Mouse (Mus musculus): ENCODE measurements at regions not wholly inside any gene's neighbourhood (a gene's known extent, or its start where the extent isn't known, plus 50 kb on each side); places are given as distances from the start of the nearest gene placed in this dataset.
"Not testable (repeated sequence)": the region's sequence is repeated elsewhere in the genome, so short reads cannot be mapped to it uniquely, and the experiment has no call there.

DNA sequence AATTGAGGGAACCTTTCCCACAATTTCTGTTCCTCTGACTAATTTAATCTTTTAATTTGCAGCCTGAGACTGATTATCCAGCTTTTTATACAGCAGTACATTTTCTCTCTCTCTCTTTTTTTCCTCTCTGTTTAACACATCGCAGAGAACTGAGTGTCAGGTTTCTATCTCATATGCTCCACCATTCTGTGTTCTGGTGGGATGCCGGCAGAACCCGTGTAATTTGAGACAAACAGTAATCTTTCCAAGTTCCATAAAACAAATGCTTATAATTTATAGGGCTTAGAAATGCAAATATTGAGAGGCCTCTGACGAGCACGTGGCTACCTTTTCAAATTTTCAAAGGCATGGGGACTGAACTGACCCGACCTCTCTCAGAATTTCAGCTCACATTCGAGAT is 59.1 kb downstream of the Zbtb18 start:
- no peak for DNase-seq

GRCm38 (mm10) chr1:177503946-177504345 is 61.8 kb downstream of the Zbtb18 start:
- DNase-seq, result no peak

- no peak for DNase-seq
Observed at GRCm38 (mm10) chr1:177504743-177505142, 62.6 kb downstream of the Zbtb18 start.

DNA sequence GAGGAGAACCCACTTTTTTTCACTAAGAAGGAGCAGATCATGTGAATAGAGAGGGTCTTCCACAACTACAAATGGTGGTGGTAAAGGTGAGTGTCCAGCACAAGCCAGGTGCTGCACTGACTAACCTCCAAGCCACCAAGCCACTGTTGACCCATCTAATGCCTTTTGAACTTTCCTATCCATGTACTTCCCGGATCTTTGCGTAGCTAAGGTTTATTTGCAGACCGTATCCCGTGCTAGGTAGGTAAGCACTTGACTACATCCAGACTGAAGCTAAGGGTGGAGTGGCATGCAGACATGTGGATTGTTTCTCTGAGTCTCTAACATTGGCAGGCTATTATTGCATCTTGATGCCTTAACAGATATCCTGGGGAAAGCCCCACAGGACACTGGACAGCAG is 65.2 kb downstream of the Zbtb18 start:
- not testable (repeated sequence) for DNase-seq

GRCm38 (mm10) chr1:177509786-177510185 is 67.6 kb downstream of the Zbtb18 start:
- peak; percentile 30 for DNase-seq

GRCm38 (mm10) chr1:177512116-177512515 is 70.0 kb downstream of the Zbtb18 start:
- no peak for DNase-seq

- DNase-seq, result no peak
Observed at GRCm38 (mm10) chr1:177517934-177518610, 75.9 kb downstream of the Zbtb18 start.

DNA sequence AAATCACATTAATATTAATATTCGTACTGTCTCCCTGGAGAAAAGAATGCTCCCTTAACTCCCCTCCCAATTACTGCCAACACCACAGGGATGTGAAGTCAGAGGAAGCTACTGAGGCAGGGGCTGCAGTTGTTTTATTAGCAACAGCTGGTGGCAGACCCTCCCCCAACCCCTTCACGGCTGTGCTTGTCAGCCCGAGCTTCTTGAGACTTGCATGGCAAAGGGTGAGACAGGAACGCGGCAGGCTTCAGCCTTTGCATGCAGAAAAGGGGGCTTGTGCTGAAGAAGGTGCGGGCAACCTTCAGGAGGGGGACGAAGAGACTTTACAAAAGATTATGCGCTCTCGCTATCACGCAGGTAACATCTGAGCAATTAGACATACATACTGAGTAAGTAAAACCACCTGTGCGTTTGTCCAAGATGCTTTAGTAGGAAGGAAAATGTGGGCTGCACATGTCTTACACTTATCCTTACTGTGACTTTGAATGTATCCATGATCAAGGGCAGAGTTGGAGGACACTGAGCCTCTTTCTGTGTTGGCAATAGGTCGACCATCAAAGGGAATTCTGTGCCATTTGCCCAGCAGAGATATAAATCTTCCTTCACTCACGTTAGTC is 76.9 kb downstream of the Zbtb18 start:
- no peak for DNase-seq

GRCm38 (mm10) chr1:177521110-177521509 is 79.0 kb downstream of the Zbtb18 start:
- no peak for DNase-seq

- no peak for DNase-seq
Observed at GRCm38 (mm10) chr1:177525141-177525540, 83.0 kb downstream of the Zbtb18 start.

- no peak for DNase-seq
Observed at GRCm38 (mm10) chr1:177531791-177532190, 89.6 kb downstream of the Zbtb18 start.

GRCm38 (mm10) chr1:177532656-177533055 is 90.5 kb downstream of the Zbtb18 start:
- no peak for DNase-seq

DNA sequence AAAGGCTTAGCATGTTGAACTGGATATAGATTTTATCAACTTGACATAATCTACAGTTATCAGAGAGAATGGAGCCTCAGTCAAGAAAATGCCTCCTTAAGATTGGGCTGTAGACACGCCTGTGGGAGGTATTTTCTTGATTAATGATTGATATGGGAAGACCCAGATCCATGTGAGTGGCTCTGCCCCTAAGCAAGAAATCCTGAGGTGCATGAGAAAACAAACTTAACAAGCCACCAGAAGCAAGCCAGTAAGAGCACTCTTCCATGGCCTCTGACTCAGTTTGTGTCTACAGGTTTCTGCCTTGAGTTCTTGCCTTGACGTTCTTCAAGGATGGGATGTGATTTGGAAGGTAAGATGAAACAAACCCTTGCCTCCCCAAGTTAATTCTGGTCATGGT is 91.2 kb downstream of the Zbtb18 start:
- DNase-seq, result no peak

- no peak for DNase-seq
Observed at GRCm38 (mm10) chr1:177545031-177545735, 103.0 kb downstream of the Zbtb18 start.

- no peak for DNase-seq
Observed at GRCm38 (mm10) chr1:177547716-177548115, 105.6 kb downstream of the Zbtb18 start.

- DNase-seq, result no peak
Observed at GRCm38 (mm10) chr1:177555471-177556291, 113.5 kb downstream of the Zbtb18 start.

DNA sequence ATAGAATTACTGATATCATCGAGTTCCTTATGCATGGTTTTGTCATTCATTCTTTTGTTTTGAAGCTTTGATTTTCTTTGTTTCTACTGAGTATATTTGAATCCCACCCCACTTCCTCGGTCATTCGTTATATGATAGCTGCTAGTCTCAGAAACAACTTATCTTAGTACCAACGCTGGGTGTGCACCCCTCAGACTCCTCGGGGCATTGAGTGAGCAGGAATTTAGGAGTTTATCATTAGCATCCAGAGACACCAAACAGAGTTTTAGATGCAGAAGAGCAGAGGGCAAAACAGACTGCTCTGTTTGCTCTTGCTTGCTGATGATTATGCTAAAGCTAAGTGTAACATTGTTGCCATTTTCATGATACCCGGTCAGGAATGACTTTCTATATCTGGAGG is 115.3 kb downstream of the Zbtb18 start:
- DNase-seq, result no peak

GRCm38 (mm10) chr1:177557856-177558255 is 115.7 kb downstream of the Zbtb18 start:
- no peak for DNase-seq

GRCm38 (mm10) chr1:177561716-177562588 is 119.8 kb downstream of the Zbtb18 start:
- DNase-seq, result no peak

- DNase-seq, result no peak
Observed at GRCm38 (mm10) chr1:177562589-177562912, 120.4 kb downstream of the Zbtb18 start.

GRCm38 (mm10) chr1:177565678-177566077 is 123.5 kb downstream of the Zbtb18 start:
- DNase-seq, result no peak

GRCm38 (mm10) chr1:177568056-177568816 is 126.1 kb downstream of the Zbtb18 start:
- no peak for DNase-seq

Data from cerebellum, adult 9-11 months (tissue).